Mouse (Mus musculus) right cerebral cortex, postnatal 25 days (tissue): Measurements from ENCODE around the gene Ptprr.

Experiments
- DNase-seq: peaks from one replicate; pipeline ENCODE4 v3.0.0; 2022

The Ptprr gene

DNA sequence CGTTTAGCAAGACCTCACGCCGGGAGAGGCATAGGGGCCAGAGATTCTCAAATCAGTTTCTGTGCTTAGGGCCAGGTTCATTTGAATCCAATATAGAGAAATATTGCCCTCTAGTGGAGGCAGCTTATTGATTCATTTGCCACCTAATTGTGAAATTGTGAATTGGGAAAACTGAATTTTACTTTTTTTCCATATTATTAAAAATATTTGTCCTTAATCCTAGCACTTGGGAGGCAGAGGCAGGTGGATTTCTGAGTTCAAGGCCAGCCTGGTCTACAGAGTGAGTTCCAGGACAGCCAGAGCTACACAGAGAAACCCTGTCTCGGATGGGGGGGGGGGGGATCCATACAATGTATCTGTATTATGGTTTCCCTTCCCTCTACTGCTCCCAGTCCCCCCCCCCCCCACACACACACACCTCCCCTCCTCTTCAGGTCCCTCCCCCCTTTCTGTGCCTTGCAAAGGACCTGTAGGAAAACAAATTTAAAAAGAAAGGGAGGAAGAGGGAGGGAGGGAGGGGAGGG is 179.5 kb downstream of the Ptprr start:
- DNase-seq = no peak

DNA sequence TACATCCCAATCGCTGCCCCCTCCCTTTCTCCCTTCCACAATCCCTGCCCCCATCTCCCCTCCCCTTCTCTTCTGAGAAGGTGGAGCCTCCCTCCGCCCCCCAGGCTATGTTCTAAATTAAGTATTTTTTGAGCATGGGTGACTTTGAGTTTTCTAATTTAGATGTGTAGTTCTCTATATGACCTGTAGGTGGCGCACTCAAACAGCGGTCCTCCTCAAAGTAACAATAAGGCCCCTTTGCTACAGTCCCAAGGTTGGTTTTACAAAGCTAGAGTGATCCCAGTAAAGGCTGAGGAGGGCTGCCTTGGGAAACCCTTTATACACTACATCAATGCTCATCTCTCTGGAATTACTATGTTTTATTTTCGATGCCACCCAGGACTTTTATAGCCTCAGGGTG is 181.0 kb downstream of the Ptprr start:
- no peak for DNase-seq

DNA sequence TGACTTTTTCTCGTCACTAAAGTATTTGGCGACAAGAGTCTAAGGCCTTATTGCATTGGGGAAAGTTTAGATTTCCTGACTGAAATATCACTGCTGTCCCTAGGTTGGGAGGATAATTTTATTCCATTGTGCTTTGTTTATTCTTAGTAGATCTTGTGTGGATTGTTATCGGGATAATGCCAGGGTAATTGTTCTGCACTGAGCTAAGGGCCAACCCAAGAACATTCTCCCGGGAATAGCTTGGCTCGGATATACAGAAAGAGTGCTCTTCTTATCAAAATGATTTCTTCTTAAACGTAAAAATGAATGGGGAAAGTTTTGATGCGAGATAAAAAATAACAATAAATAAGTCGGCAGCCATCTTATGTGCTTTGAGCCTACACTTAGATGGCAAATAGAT is 183.5 kb downstream of the Ptprr start:
- DNase-seq = no peak

GRCm38 (mm10) chr10:116205580-116206358 is 187.8 kb downstream of the Ptprr start:
- no peak for DNase-seq

DNA sequence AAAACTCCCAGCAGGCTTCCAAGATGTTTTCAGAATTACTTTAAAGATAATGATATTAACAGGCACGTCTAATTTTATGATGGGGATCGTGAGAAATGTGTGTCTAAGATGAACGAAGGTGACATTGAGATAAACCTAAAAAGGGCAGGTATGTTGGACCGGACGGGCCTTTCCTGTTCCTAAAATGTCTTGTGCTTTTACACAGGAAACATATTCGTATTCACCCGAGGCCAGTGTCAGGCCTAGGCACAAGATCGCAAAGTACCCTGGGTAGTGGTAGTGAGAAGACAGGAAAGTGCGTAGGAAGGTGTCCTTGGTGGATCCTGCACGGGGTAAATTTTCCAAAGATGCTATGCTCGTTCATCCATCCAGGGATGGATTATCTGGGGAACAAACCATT is 188.4 kb downstream of the Ptprr start:
- no peak for DNase-seq

DNA sequence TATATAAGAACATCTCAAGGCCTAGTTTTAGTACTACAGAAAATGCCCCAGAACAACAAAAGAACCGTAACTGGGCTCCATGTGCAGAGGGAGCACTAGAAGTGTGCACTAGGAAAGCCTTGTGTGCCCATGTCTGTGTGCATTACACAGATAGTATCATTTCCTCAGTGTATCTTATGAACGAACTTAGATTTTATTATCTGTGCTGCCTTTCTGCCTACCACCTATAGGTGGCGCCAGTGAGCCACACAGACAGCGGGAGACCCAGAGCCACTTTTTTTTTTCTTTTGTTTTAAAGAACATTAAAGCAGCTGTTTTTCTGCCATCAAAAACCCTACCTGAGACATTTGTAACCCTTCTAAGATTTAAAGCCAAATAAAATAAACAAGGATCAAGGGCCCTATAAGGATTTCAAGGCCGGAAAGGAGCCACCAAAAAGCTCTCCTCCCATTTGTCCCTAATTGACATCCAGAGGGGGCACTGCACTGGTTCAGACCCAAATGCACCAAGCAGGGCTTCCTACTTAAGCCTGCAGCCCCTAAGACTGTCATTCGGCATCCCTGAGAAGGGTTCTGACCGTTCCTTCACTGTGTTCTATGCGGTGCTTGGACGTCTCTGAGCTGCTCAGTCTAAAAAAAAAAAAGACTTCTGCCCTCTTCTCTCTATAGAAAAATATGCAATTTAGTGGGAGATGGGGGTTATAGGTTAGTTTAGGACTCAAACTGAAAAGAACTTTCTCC is 190.1 kb downstream of the Ptprr start:
- DNase-seq = peak; percentile 51

DNA sequence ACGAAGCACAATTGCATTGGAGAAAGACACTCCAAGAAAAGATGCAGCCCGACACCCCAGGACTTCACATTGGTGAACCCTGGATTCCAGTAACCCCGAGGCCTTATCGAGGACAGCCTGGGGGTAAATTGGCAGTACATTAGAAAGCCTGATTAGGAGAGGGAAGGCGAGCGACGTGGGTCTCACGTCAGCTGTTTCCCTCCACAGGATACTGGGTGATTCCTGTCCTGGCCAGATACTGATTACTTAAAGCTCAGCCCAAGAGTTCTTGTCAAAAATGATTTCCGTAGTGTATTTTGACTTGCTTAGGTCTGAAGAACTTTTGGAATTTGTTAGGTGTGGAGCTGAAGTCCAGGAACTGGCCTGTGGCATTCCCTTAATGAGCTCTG is 190.7 kb downstream of the Ptprr start:
- no peak for DNase-seq

DNA sequence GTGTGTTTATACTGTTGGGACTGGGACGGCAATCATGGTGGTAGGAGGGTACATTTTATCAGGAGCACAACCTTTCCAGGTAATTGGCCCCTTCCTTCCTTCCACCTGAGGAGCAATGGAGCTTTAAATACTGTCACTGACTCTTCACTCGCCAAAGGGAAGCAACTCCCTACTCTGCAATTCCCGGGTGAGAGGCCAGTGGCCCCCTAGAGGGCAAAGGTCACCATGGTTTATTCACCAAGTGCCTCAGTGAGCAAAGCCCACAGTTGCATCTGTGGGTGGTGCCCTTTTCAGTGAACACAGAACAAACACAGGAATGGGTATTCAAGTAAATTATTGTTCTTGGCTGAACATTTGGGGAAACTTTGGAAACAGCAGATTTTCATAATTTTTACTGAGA is 194.1 kb downstream of the Ptprr start:
- DNase-seq = no peak

DNA sequence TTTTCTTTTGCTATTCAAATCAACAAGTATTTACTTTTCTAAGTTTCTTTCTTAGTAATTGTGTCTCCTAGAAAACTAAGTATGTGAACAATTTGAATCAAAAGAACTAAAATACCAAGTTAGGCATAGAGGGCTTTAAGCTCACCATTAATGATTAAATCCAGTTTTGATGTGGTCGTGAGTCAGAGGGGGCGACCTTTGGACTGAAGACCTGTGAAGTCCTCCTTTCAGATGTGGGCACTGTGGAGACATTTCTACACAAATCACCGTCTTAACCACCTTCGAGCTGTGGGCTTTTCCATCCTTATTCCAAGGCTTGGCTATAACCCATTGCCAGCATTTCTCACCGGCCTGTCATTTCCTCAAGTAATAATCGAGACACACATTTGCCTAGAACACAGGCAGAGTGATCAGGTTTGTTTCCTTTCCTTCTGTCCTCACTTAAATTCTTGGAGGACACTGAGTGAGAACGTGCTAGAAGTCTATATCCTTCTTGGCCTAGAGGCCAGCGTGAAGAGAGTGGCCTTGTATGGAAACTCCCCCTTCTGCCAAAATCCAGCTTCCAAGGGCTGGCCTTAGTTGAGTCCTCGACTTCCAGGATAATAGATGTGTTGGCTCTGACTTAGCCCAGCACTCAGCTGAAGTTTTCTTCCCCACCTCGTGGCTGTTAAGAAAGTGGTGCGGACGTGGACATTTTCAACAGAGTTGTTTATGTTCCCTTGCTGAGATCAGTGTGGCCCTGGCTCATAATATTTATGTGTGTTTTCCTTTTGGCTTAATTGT is 202.5 kb downstream of the Ptprr start:
- no peak for DNase-seq

DNA sequence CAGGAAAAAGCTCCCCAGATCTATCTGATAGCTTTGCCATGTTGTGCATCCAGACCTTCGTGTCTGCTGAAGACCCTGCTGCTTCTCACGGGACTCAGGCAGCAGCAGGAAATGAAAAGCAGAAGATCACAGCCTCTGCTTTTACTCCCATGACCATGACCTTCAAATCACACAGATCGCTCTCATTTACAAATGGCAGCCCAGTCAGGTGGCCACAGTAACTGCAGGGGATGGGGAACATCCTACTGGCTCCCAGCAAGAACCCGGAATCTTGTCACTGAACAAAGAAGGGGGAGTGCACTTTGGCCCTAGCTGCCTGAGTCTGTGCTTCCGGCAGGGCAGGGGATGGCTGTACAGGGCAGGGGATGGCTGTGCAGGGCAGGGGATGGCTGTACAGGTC is 217.3 kb downstream of the Ptprr start:
- no peak for DNase-seq

DNA sequence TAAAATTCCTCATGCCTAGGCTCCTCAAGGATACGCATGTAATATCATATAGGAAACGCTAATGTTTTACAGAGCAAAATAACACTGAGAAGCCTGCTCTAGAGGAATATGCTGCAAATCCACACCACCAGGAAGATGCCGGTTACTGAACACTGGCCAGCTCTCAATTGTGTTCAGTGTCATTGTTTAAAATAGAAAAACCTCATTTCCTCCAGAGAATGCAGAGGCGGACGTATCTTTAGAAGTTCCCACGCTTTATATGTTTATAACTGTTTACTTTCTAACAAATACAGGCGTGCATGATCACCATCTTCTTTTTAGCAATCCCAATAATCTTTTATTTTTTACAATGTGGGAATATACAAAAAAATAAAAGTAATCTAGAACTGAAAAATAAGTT is 224.2 kb downstream of the Ptprr start:
- DNase-seq = no peak

DNA sequence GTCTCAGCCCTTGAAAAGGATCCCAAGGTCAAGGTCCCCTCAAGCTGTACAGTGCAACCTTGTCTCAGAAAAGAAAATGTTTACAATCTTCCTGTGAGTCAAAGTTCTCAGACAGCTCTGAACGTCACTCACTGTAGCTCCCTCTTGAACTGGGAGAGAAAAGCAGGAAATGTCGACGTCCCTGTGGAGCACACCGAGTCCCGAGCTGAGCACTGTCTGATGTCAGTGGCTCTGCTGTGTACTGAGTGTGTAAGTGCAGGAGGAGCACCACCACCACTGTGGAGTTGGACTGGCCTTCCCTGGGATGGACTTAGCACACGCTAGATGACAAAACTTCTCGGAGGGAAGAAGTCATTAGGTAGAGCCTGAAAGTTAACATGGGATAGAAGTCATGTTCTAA is 225.4 kb downstream of the Ptprr start:
- no peak for DNase-seq

DNA sequence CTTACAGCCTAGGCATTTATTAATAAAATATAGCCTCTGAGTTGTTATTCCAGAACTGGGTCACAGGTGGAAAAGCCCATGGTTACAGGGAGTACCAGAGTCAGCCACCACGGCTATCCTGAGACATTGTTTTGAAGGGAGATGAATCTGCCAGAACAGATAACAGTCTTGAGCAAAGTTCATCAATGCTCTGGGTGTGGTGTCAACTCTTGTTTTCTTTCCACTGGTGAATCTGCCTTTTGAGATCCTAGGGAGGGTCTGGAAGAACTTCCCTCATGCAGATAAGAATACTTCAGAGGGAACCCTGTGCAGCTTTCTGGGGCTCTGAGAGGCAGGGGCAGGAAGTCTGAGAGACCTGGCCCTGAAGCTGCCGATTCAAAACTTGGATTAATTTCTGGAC is 227.6 kb downstream of the Ptprr start:
- no peak for DNase-seq

DNA sequence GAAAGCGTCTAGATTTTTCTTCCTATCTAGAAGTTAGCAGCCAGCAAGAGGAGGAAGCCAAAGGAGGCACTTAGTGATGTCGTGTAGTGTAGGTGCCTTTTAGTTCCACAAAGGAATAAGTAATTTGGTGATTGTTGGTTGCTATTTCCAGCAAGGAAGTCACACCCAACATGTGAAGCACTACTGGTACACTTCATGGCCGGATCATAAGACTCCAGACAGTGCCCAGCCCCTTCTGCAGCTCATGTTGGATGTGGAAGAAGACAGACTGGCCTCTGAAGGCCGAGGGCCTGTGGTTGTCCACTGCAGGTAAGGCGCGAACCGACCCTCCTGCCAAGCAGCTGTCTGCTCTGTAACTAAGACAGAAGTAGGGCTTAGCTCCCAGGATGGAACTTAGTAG is 234.7 kb downstream of the Ptprr start:
- no peak for DNase-seq

GRCm38 (mm10) chr10:116253972-116254371 is 236.0 kb downstream of the Ptprr start:
- no peak for DNase-seq

DNA sequence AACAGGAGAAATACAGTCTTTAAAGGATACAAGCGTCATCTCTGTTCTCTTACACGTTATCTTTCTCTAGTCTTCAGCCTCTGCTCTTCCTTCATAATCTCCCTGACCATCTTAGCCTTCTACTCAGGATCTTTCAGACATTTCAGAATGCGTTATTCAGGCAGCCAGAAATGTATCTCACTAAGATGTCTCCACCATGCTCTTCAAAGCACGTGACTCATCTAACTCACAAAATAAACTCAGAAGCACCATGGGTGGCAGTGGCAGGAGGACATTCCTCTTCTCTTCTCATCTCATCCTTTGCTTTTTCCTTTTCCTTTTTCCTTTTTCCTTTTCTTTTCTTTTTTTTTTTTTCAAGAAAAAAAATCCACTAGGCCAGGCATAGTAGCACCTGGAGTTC is 241.3 kb downstream of the Ptprr start:
- DNase-seq = no peak

- DNase-seq = peak; percentile 48
Measured at GRCm38 (mm10) chr10:116260658-116261433, 242.8 kb downstream of the Ptprr start.

DNA sequence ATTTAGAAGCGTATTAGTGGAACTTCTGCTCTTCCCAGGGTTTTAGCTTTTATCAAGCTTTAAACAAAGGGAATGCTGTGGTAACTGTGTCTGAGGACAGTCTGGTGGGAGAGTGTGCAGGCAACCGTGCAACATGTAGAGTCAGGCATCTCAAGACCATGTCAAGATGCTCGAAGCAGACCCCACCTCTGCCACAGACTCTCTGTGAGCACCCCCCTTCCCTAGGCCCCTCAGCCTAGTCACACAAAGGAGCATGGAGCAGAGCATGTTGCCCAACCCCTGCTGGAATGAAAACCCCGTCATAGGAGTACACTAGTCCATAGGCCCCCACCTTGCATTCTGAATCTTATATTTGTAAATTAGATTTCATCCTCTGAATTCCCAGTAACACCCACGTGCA is 243.5 kb downstream of the Ptprr start:
- DNase-seq = no peak

- DNase-seq = no peak
Measured at GRCm38 (mm10) chr10:116264521-116264920, 246.5 kb downstream of the Ptprr start.

GRCm38 (mm10) chr10:116266561-116267433 is 248.8 kb downstream of the Ptprr start:
- DNase-seq = no peak

GRCm38 (mm10) chr10:116267434-116267822 is 249.4 kb downstream of the Ptprr start:
- DNase-seq = no peak

GRCm38 (mm10) chr10:116268343-116268742 is 250.3 kb downstream of the Ptprr start:
- DNase-seq = no peak
